Mouse (Mus musculus): Measurements from ENCODE around the gene Gpr55. TPM values are rescaled to one million over a fixed set of nuclear protein-coding genes. Genes with fewer than 3 reads are reported as not detected.

Gpr55 gene
- 7.9 TPM for polyA plus RNA-seq (2017; shearing (Covaris generic))

DNA sequence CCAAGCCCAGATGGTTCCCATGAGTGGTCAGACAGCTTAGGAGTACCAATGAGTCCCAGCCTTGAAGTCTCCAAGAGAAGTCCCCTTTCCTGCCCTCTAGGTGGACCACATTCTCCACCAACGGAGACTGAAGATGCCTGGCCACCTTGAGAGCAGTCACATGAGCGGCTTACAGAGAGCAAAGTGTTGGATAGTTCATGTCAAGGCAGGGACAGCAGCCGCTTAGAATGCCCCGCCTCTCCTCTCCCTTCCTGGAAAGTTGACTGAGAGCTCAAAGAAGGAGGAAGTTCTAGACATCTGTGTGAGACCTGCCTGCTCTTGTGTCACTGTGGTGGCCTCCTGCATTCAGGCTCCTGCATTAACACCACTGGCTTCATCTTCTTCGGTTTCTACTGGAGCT lies at the start of gene Gpr55:
Gpr55 (minus strand) TSS at position 135 of the 400 bp plus-strand sequence.

GRCm38 (mm10) chr1:85928057-85928687 lies 32.6 kb downstream of the Gpr55 start, which contains the start of gene 4933407L21Rik:
Gene 4933407L21Rik (plus strand): TSS chr1:85928483.

GRCm38 (mm10) chr1:85894231-85894747 lies 66.5 kb downstream of the Gpr55 start, which contains the start of gene Itm2c:
Gene Itm2c (plus strand): TSS chr1:85894281.

Other genes with a start within 250 kb of the Gpr55 start
- gene A630001G21Rik, start 182.4 kb downstream of the Gpr55 start, polyA plus RNA-seq (2017; shearing (Covaris generic)) = 39.2 TPM
- 22.3 TPM for gene Cab39, start 167.6 kb downstream of the Gpr55 start, polyA plus RNA-seq (2017; shearing (Covaris generic))
- gene Itm2c, start 66.7 kb downstream of the Gpr55 start, polyA plus RNA-seq (2017; shearing (Covaris generic)) = 422 TPM
- gene 4933407L21Rik, start 32.5 kb downstream of the Gpr55 start, polyA plus RNA-seq (2017; shearing (Covaris generic)) = 0.35 TPM
- gene Spata3, start 55.8 kb upstream of the Gpr55 start, polyA plus RNA-seq (2017; shearing (Covaris generic)) = not detected
- gene 2810459M11Rik, start 84.9 kb upstream of the Gpr55 start, polyA plus RNA-seq (2017; shearing (Covaris generic)) = not detected
- gene Psmd1, start 103.4 kb upstream of the Gpr55 start, polyA plus RNA-seq (2017; shearing (Covaris generic)) = 130 TPM
- not detected for gene Htr2b, start 151.0 kb upstream of the Gpr55 start, polyA plus RNA-seq (2017; shearing (Covaris generic))
- not detected for gene Gm21972, start 172.6 kb upstream of the Gpr55 start, polyA plus RNA-seq (2017; shearing (Covaris generic))
- 11.4 TPM for gene Armc9, start 193.8 kb upstream of the Gpr55 start, polyA plus RNA-seq (2017; shearing (Covaris generic))